19 mouse cellular contexts compared by ENCODE assay signal in the genomic region with DNA sequence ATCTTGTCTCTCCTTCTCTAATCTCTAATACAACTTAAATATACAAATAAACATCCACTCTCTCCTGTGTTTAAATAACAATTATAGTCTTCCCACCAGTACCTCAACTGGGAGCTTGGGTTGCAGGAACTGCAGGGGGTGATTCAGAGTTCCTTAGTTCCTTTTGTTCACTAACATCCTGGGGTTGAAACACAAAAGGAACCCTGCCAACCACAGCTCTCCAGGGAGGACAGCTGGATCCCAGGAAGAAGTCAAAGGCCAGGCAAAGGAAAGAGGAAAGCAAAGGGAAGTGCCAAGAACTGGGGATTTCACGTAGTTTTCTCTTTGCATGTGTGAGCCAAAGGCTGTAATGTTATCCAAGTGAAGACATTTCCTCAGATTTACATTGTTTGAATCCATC.
DNase-seq lines count a peak whose midpoint lies in the region; ATAC-seq and TF ChIP-seq lines count a peak whose summit lies in the region.
"Had no signal": no experiment of that assay in that cellular context is flagged by ENCODE, and none has a peak within 500 bp of the region (broad histone marks: within the 10 kb centered on the region; RNA-seq: fewer than 3 reads in every experiment).

No protein-coding gene starts in this region.

- TF ChIP-seq CTCF in lung, embryonic 14.5 days (IDR thresholded peaks at IDR 0.05; ENCODE audit: low read depth): no peak

- H3K9me3 ChIP-seq in lung, embryonic 14.5 days (ENCODE audit: low read depth, low read length): no peaks in the 10 kb centered on the region
- H3K9me3 ChIP-seq: forebrain, embryonic 12.5 days; neural tube, embryonic 13.5 days had no signal

- no peak for ATAC-seq in lung, embryonic 14.5 days (ENCODE audit: insufficient read depth)
- ATAC-seq in frontal cortex, adult (ENCODE audit: low TSS enrichment): no peak

- H3K27ac ChIP-seq in lung, embryonic 14.5 days (ENCODE audit: low read depth): no peak overlapping the region
- H3K27ac ChIP-seq: forebrain, embryonic 12.5 days; hindbrain, embryonic 10.5 days; kidney, postnatal 0 days; neural tube, embryonic 13.5 days had no signal

- no peak overlapping the region for H3K4me3 ChIP-seq in lung, embryonic 14.5 days (ENCODE audit: low read depth, low read length)
- H3K4me3 ChIP-seq: forebrain, embryonic 12.5 days; hindbrain, embryonic 10.5 days; neural tube, embryonic 13.5 days had no signal

- no peak overlapping the region for H3K9ac ChIP-seq in lung, embryonic 14.5 days
- H3K9ac ChIP-seq: forebrain, embryonic 12.5 days; neural tube, embryonic 13.5 days had no signal

- intact Hi-C loops in gastrocnemius, postnatal 36 days (cut with DNase I): no loop called here

- peak; percentile 30 for DNase-seq in lung, embryonic 14.5 days
- no peak for DNase-seq in lung, postnatal 25 days (ENCODE audit: low spot score)
- DNase-seq in ES-CJ7 (ENCODE audit: low read depth, low spot score) (peak; percentile 40), ZHBTc4 (ENCODE audit: low read depth, low spot score) (peak; percentile 67)
- DNase-seq in gastrocnemius, postnatal 36 days: peak; percentile 41 to 50
- no peak for DNase-seq in cerebellum, adult 9-10 months
- DNase-seq: adrenal gland, adult 2 months; cerebellum, adult 11 months; cerebellum, postnatal 25 days; kidney, adult 11 months; left cerebral cortex, postnatal 4 days; liver; midbrain, embryonic 14.5 days; right cerebral cortex, adult 18-20 months had no signal

- H3K4me2 ChIP-seq in lung, embryonic 14.5 days: no peak overlapping the region
- H3K4me2 ChIP-seq: forebrain, embryonic 12.5 days; neural tube, embryonic 13.5 days had no signal

- H3K4me1 ChIP-seq in lung, embryonic 14.5 days (ENCODE audit: insufficient read depth): peaks cover 7% of the 10 kb centered on the region; the same call in 1 of the 2 replicates
- H3K4me1 ChIP-seq: forebrain, embryonic 12.5 days; hindbrain, embryonic 10.5 days; neural tube, embryonic 13.5 days had no signal

- 25% methylated on average over 1 of the region's 1 CpGs for WGBS in lung, embryonic 14.5 days

- H3K36me3 ChIP-seq in lung, embryonic 14.5 days (ENCODE audit: insufficient read depth): no peaks in the 10 kb centered on the region
- H3K36me3 ChIP-seq: forebrain, embryonic 12.5 days; hindbrain, embryonic 10.5 days; neural tube, embryonic 13.5 days had no signal

- no peaks in the 10 kb centered on the region for H3K27me3 ChIP-seq in lung, embryonic 14.5 days (ENCODE audit: insufficient read depth, low read length)
- H3K27me3 ChIP-seq: forebrain, embryonic 12.5 days; neural tube, embryonic 13.5 days had no signal

Comparison
In these comparisons a context has a peak if more than half of its experiments do, and no peak if none do; other contexts are left out.
1. DNase-seq: peak in lung, embryonic 14.5 days (single experiment), ES-CJ7 (single experiment), ZHBTc4 (single experiment) and gastrocnemius, postnatal 36 days (2 of 2); none in lung, postnatal 25 days (single experiment) and cerebellum, adult 9-10 months (single experiment).